Mouse (Mus musculus) small intestine, adult 10 weeks (tissue): ENCODE data around the gene Kiz. TPM values are rescaled to one million over a fixed set of nuclear protein-coding genes. Genes with fewer than 3 reads are reported as not detected.

Experiments used
- polyA plus RNA-seq: library from polyadenylated mRNA; stranded (reverse); fragments of 350-450 nt; fragmentation: Illumina TruSeq; extraction: RNeasy Lipid Tissue Mini Kit (QIAGEN cat#74804); gene quantifications from one replicate; pipeline ENCODE4 v1.2.3, GENCODE M21; 2014; ENCODE audit warnings: low replicate concordance

The Kiz gene
- polyA plus RNA-seq: 16.9 TPM

DNA sequence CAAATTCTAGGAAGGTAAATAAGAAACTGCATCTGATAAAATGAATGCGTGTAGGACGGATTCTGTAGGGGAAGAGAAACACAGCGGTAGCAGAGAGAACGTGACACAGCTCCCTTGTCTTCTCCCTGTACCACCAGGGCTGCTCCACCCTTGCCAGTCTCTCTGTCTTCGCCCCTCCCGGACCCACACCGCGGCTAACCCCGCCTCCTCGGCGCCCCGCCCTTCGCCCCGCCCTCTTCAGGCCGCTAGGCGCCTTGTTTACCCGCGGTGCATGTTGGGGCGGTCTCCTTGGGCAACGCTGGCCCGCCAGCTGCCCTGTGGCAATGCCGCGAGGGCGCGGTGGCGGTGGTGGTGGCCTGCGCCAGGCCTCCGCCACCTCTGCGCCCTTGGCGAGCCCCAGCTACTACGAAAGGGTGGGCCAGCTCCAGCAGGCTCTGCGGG lies at the start of gene Kiz:
TSS of gene Kiz (plus strand) at position 266 of the 441 bp plus-strand sequence.

DNA sequence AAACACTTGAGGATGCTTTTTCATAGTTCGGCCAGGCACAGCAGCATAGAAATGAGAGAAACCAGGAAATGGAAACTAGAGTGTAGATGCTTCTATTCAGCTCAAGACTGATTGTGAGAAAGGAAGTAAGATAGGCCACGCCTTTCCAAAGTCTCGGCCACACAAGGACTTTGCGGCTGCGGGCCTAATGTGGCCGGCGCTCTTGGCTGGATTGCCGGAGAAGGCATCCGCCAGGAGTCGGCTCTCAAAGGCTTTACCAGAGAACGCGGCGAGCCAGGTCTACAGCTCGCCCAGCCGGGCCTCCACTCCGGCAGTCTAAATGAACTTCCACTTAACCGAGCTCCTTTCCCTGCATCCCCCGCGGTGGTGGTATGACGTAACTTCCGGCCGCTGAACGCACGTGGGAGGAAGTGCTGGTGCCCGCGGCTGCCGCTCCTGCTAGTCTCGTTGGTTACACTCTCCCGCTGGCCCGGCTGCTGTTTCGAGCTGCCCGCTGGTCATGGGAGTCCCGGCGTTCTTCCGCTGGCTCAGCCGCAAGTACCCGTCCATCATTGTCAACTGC lies 157.0 kb downstream of the Kiz start, which contains the start of gene Xrn2:
TSS of gene Xrn2 (plus strand) at position 374 of the 562 bp plus-strand sequence.

Other genes with a start within 250 kb of the Kiz start
- 135 TPM for gene Xrn2, start 157.1 kb downstream of the Kiz start, polyA plus RNA-seq
- gene Nkx2-4, start 229.6 kb downstream of the Kiz start, polyA plus RNA-seq: not detected